Mouse (Mus musculus) right cerebral cortex, postnatal 4 days (tissue): ENCODE measurements around the gene Defb23.

Experiments
- DNase-seq: peaks from one replicate; pipeline ENCODE4 v3.0.0-alpha.2; 2022

Gene Defb23

GRCm38 (mm10) chr2:152464570-152465150 lies at the start of gene Defb23:
Gene Defb23, minus strand, starts transcription at chr2:152464620.
- DNase-seq = no peak

GRCm38 (mm10) chr2:152511592-152511991 lies 47.2 kb upstream of the Defb23 start, which contains the start of gene Defb26:
Gene Defb26, minus strand, starts transcription at chr2:152511692.
- DNase-seq = no peak

GRCm38 (mm10) chr2:152503950-152504349 lies 39.5 kb upstream of the Defb23 start:
- DNase-seq = no peak

GRCm38 (mm10) chr2:152500863-152501229 lies 36.4 kb upstream of the Defb23 start:
- DNase-seq = no peak

- DNase-seq = no peak
Observed at GRCm38 (mm10) chr2:152500204-152500862, 35.9 kb upstream of the Defb23 start.

- no peak for DNase-seq
Observed at GRCm38 (mm10) chr2:152498020-152498419, 33.6 kb upstream of the Defb23 start.

- DNase-seq = no peak
Observed at GRCm38 (mm10) chr2:152493151-152493550, 28.7 kb upstream of the Defb23 start.

- no peak for DNase-seq
Observed at GRCm38 (mm10) chr2:152490038-152490437, 25.6 kb upstream of the Defb23 start, which contains the start of gene Defb22. Gene Defb22, minus strand, starts transcription at chr2:152490138.

GRCm38 (mm10) chr2:152487024-152487423 lies 22.6 kb upstream of the Defb23 start:
- DNase-seq = no peak

- DNase-seq = no peak
Observed at GRCm38 (mm10) chr2:152481726-152482125, 17.3 kb upstream of the Defb23 start.

GRCm38 (mm10) chr2:152480881-152481280 lies 16.5 kb upstream of the Defb23 start:
- DNase-seq = no peak

- no peak for DNase-seq
Observed at GRCm38 (mm10) chr2:152476763-152477162, 12.3 kb upstream of the Defb23 start, which contains the start of gene Defb20. Gene Defb20, plus strand, starts transcription at chr2:152477063.

- no peak for DNase-seq
Observed at GRCm38 (mm10) chr2:152472434-152472833, 8.0 kb upstream of the Defb23 start.

GRCm38 (mm10) chr2:152470973-152471372 lies 6.6 kb upstream of the Defb23 start:
- DNase-seq = peak; percentile 48

GRCm38 (mm10) chr2:152459241-152459640 lies 5.2 kb downstream of the Defb23 start:
- no peak for DNase-seq

- no peak for DNase-seq
Observed at GRCm38 (mm10) chr2:152452101-152452781, 12.2 kb downstream of the Defb23 start.

- peak; percentile 74 for DNase-seq
Observed at GRCm38 (mm10) chr2:152450241-152450640, 14.2 kb downstream of the Defb23 start.

GRCm38 (mm10) chr2:152447461-152447860 lies 17.0 kb downstream of the Defb23 start:
- DNase-seq = no peak

GRCm38 (mm10) chr2:152446642-152447041 lies 17.8 kb downstream of the Defb23 start:
- DNase-seq = no peak

- peak; percentile 75 for DNase-seq
Observed at GRCm38 (mm10) chr2:152443281-152443680, 21.1 kb downstream of the Defb23 start.

- no peak for DNase-seq
Observed at GRCm38 (mm10) chr2:152442322-152442721, 22.1 kb downstream of the Defb23 start.

GRCm38 (mm10) chr2:152439833-152440232 lies 24.6 kb downstream of the Defb23 start:
- DNase-seq = no peak

GRCm38 (mm10) chr2:152438963-152439362 lies 25.5 kb downstream of the Defb23 start:
- no peak for DNase-seq
